Mouse (Mus musculus): ENCODE data around the gene Slc36a2. TPM values are rescaled to one million over a fixed set of nuclear protein-coding genes. Genes with fewer than 3 reads are reported as not detected.

Gene Slc36a2
- polyA plus RNA-seq, 1 experiment = not detected

GRCm38 (mm10) chr11:55147423-55147822, 37.5 kb downstream of the Slc36a2 start:
- TF ChIP-seq CTCF (IDR thresholded peaks at IDR 0.05; ENCODE audit: insufficient read depth, low read depth, low read length) (no peak), POLR2A (IDR thresholded peaks at IDR 0.05; ENCODE audit: insufficient read depth, low read depth, low read length) (no peak)
- no peak overlapping the region for H3K27ac ChIP-seq (ENCODE audit: insufficient read depth, low read depth, low read length)
- no peaks in the 10 kb centered on the region for H3K4me1 ChIP-seq (ENCODE audit: control insufficient read depth, insufficient read depth, low read length)
- 76% methylated on average over 6 of the region's 6 CpGs for WGBS
- no peak overlapping the region for H3K4me3 ChIP-seq (ENCODE audit: insufficient read depth, low read depth, low read length)

GRCm38 (mm10) chr11:55146855-55147254, 38.0 kb downstream of the Slc36a2 start:
- TF ChIP-seq POLR2A (IDR thresholded peaks at IDR 0.05; ENCODE audit: insufficient read depth, low read depth, low read length) (no peak), CTCF (IDR thresholded peaks at IDR 0.05; ENCODE audit: insufficient read depth, low read depth, low read length) (no peak)
- H3K4me1 ChIP-seq (ENCODE audit: control insufficient read depth, insufficient read depth, low read length) = no peaks in the 10 kb centered on the region
- H3K27ac ChIP-seq (ENCODE audit: insufficient read depth, low read depth, low read length) = no peak overlapping the region
- WGBS = 76% methylated on average over 1 of the region's 1 CpGs
- no peak overlapping the region for H3K4me3 ChIP-seq (ENCODE audit: insufficient read depth, low read depth, low read length)

GRCm38 (mm10) chr11:55144011-55144410, 40.9 kb downstream of the Slc36a2 start:
- TF ChIP-seq CTCF (IDR thresholded peaks at IDR 0.05; ENCODE audit: insufficient read depth, low read depth, low read length) (no peak), POLR2A (IDR thresholded peaks at IDR 0.05; ENCODE audit: insufficient read depth, low read depth, low read length) (no peak)
- H3K4me3 ChIP-seq (ENCODE audit: insufficient read depth, low read depth, low read length) = no peak overlapping the region
- H3K4me1 ChIP-seq (ENCODE audit: control insufficient read depth, insufficient read depth, low read length) = no peaks in the 10 kb centered on the region; the same call in 1 of the 2 replicates
- 58% methylated on average over 5 of the region's 5 CpGs for WGBS
- no peak overlapping the region for H3K27ac ChIP-seq (ENCODE audit: insufficient read depth, low read depth, low read length)

DNA sequence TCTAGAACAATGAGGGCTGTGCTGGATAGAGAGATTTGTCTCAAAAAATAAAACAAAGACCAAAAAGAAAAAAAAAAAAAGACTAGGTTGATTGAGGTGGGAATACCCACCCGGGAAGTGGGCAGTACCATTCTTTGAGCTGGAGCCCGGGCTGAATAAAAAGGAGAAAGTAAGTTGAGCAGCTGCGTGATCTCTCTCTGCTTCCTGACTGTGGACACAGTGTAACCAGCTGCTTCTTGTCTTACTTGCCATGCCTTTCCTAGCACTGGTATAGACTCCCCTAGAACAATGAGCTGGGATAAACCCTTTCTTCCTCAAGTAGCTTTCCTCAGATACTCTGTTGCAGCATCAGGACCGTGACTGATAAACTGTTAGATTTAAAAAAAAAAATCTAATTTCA, 43.4 kb downstream of the Slc36a2 start:
- H3K4me3 ChIP-seq (ENCODE audit: insufficient read depth, low read depth, low read length) = no peak overlapping the region
- peaks cover 4% of the 10 kb centered on the region for H3K4me1 ChIP-seq (ENCODE audit: control insufficient read depth, insufficient read depth, low read length)
- no peak for TF ChIP-seq POLR2A (IDR thresholded peaks at IDR 0.05; ENCODE audit: insufficient read depth, low read depth, low read length)
- TF ChIP-seq CTCF (IDR thresholded peaks at IDR 0.05; ENCODE audit: insufficient read depth, low read depth, low read length) = no peak
- H3K27ac ChIP-seq (ENCODE audit: insufficient read depth, low read depth, low read length) = no peak overlapping the region
- 84% methylated on average over 4 of the region's 4 CpGs for WGBS

DNA sequence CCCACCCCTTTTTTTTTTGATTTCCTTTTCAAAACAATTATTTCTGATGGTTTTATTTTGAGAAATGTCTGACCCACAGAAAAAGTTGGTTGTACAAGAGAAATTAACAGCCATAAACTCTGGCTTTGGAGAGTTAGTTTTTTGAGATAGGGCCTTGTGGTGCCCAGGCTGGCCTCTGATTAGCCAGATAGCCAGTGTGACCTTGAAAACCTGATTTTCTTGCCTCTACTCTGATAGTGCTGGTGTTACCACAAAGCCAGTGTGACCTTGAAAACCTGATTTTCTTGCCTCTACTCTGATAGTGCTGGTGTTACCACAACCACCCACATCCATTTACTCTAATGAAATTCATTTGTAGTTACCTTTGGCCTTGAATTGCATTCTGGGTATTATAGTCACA, 47.2 kb downstream of the Slc36a2 start:
- Histone ChIP-seq H3K27ac (ENCODE audit: insufficient read depth, low read depth, low read length) (no peak overlapping the region), H3K4me3 (ENCODE audit: insufficient read depth, low read depth, low read length) (no peak overlapping the region), H3K4me1 (ENCODE audit: control insufficient read depth, insufficient read depth, low read length) (peaks cover 4% of the 10 kb centered on the region)
- TF ChIP-seq CTCF (IDR thresholded peaks at IDR 0.05; ENCODE audit: insufficient read depth, low read depth, low read length) = no peak
- TF ChIP-seq POLR2A (IDR thresholded peaks at IDR 0.05; ENCODE audit: insufficient read depth, low read depth, low read length) = no peak

DNA sequence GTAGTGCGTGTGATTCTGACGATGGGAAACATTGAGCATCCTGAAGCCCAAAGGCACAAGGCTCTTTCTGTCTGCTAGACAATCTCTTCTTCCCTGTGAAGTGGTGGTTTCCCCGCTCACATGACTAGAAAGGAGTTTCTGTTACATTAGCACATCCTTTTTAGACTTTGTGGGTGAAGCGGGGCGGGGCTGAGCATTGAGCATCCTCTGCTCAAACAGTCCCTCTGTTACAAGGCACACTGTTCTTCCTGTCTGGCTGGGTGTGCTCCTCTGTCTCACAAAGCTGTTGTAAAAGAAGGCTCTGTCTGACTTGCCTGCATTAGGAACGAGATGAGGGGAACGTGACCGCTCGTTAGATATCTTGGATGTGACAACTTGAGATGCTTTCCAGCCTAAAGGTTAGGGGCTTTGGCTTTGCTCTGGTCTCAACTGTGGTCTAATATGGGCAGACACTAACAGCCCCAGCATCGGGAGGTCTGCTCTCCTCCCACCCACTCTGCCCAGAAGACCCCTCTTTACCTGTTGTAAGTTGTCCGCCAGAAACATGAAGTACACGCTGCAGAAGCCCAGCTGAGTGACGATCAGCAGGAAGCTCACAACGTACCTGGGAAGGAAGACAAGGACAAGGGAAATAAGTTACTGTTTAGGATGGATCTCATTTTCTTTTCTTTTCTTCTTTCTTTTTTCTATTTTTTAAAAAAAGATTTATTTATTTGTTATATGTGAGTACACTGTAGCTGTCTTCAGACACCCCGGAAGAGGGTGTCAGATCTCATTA, 47.9 kb downstream of the Slc36a2 start:
- Histone ChIP-seq H3K27ac (ENCODE audit: insufficient read depth, low read depth, low read length) (no peak overlapping the region), H3K4me3 (ENCODE audit: insufficient read depth, low read depth, low read length) (no peak overlapping the region), H3K4me1 (ENCODE audit: control insufficient read depth, insufficient read depth, low read length) (peaks cover 4% of the 10 kb centered on the region)
- no peak for TF ChIP-seq POLR2A (IDR thresholded peaks at IDR 0.05; ENCODE audit: insufficient read depth, low read depth, low read length)
- TF ChIP-seq CTCF (IDR thresholded peaks at IDR 0.05; ENCODE audit: insufficient read depth, low read depth, low read length) = no peak
- WGBS = 63% methylated on average over 15 of the region's 15 CpGs

- Histone ChIP-seq H3K27ac (ENCODE audit: insufficient read depth, low read depth, low read length) (no peak overlapping the region), H3K4me3 (ENCODE audit: insufficient read depth, low read depth, low read length) (no peak overlapping the region), H3K4me1 (ENCODE audit: control insufficient read depth, insufficient read depth, low read length) (peaks cover 4% of the 10 kb centered on the region)
- 89% methylated on average over 5 of the region's 5 CpGs for WGBS
- TF ChIP-seq CTCF (IDR thresholded peaks at IDR 0.05; ENCODE audit: insufficient read depth, low read depth, low read length) = no peak
- no peak for TF ChIP-seq POLR2A (IDR thresholded peaks at IDR 0.05; ENCODE audit: insufficient read depth, low read depth, low read length)
These were observed 50.0 kb downstream of the Slc36a2 start for GRCm38 (mm10) chr11:55134871-55135270.

GRCm38 (mm10) chr11:55134407-55134806, 50.5 kb downstream of the Slc36a2 start:
- Histone ChIP-seq H3K27ac (ENCODE audit: insufficient read depth, low read depth, low read length) (no peak overlapping the region), H3K4me3 (ENCODE audit: insufficient read depth, low read depth, low read length) (no peak overlapping the region), H3K4me1 (ENCODE audit: control insufficient read depth, insufficient read depth, low read length) (peaks cover 4% of the 10 kb centered on the region)
- TF ChIP-seq CTCF (IDR thresholded peaks at IDR 0.05; ENCODE audit: insufficient read depth, low read depth, low read length) (no peak), POLR2A (IDR thresholded peaks at IDR 0.05; ENCODE audit: insufficient read depth, low read depth, low read length) (no peak)
- WGBS = 93% methylated on average over 1 of the region's 1 CpGs

DNA sequence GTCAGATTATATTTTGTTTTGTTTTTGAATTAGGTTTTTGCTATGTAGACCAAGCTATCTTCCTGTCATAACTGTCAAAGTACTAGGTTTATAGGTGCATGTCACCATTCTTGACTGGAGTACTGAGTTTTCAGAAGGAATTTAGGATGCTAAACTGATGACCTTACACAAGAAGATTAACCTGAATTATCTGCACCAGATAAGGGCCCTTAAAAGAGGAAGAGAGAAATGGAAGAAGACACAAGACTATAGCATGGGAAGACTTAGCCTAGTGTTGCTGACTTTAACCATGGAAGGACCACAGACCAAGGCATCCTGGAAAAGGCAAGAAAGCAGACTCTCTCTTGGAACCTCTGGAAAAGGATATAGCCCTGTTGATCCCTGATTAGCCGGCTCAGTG, 51.7 kb downstream of the Slc36a2 start:
- no peak for TF ChIP-seq CTCF (IDR thresholded peaks at IDR 0.05; ENCODE audit: insufficient read depth, low read depth, low read length)
- no peak for TF ChIP-seq POLR2A (IDR thresholded peaks at IDR 0.05; ENCODE audit: insufficient read depth, low read depth, low read length)
- WGBS = 94% methylated on average over 1 of the region's 1 CpGs
- no peak overlapping the region for H3K27ac ChIP-seq (ENCODE audit: insufficient read depth, low read depth, low read length)
- H3K4me3 ChIP-seq (ENCODE audit: insufficient read depth, low read depth, low read length) = no peak overlapping the region
- H3K4me1 ChIP-seq (ENCODE audit: control insufficient read depth, insufficient read depth, low read length) = peaks cover 6% of the 10 kb centered on the region
